Mouse (Mus musculus): Measurements from ENCODE around the gene Cnot6. TPM values are rescaled to one million over a fixed set of nuclear protein-coding genes. Genes with fewer than 3 reads are reported as not detected.

Gene Cnot6
- total and polyA plus RNA-seq, 2 experiments from 2014 or later, result 26.9 to 28.9 TPM

DNA sequence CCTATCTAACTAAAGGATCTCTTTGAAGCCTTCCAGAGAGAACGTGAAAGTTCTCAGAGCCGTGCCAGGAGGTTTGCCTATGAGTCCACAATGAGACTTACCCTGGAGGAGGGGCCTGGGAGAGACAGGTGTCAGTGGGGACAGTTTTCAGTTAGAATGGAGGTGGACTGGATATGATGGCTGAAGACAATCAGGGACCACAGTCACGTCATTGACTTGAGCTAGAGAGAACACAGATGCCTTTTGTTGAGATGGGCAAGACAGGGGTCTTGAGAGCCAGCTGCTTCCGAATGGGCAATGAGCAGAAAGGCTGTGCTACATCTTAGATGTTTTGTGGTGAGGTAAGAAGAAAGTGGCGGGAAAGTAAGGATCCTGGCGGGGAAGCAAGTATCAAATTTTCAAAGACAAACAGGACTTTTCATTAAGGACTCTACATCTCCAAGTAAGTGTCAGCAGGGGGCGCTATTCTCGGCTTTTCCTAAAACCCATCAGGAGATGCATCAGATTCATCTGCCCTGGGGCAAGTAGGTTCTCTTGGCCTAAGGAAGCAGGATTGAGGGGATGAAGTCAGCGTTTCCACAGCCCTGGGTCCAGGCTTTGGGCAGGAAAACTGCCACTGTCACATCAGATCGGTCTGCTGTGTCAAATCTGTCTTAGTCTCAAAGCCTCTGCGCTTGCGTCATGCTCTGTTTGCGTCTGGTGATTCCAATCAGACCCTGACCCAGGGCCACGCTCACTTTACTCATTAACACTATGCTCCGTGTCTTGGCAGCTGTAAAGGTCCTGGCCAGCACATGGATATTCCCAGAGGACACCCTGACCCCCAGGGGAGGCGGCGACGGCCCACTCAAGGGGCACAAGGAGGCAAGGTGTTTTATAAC lies 62.2 kb downstream of the Cnot6 start:
- ATAC-seq (ENCODE audit: low FRiP score) (no peak), DNase-seq (ENCODE audit: low spot score) (peak; percentile 63)
- Histone ChIP-seq H3K4me1 (ENCODE audit: insufficient read depth, low read length) (no peaks in the 10 kb centered on the region), H3K9ac (replicated peaks; ENCODE audit: low read length, poor library complexity, severe bottlenecking) (no peak overlapping the region), H3K27me3 (ENCODE audit: insufficient read depth, low read length) (no peaks in the 10 kb centered on the region), H3K4me3 (ENCODE audit: low read depth, low read length) (no peak overlapping the region), H3K9me3 (ENCODE audit: low read length) (no peaks in the 10 kb centered on the region), H3K27ac (ENCODE audit: low read depth, low read length) (no peak overlapping the region), H3K4me2 (ENCODE audit: low read depth, low read length, poor library complexity, severe bottlenecking) (no peak overlapping the region), H3K36me3 (ENCODE audit: insufficient read depth, low read length) (no peaks in the 10 kb centered on the region)
- WGBS, result 67% methylated on average over 18 of the region's 18 CpGs
- TF ChIP-seq CTCF (IDR thresholded peaks at IDR 0.05), result peak; percentile 60

DNA sequence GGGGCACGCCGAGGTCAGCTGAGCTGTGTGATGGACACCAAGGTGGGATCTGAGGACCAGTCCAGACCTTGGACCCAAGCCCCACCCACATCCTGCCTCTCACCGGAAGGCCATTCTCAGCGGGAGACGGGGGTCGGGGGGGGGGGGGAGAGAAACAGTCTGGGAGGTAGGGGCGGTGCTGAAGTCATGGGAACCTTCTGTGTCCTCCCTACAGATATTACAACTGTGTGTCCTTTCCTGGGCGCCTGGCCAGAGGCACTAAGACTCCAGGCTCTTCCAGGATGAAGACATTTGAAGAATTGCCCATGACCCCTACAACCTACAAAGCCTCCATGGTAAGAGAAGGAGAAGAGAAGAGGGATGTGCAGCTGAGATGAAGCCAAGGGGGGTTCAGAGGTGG lies 66.8 kb downstream of the Cnot6 start:
- ATAC-seq (ENCODE audit: low FRiP score), result no peak
- no peak overlapping the region for H3K9ac ChIP-seq (replicated peaks; ENCODE audit: low read length, poor library complexity, severe bottlenecking)

DNA sequence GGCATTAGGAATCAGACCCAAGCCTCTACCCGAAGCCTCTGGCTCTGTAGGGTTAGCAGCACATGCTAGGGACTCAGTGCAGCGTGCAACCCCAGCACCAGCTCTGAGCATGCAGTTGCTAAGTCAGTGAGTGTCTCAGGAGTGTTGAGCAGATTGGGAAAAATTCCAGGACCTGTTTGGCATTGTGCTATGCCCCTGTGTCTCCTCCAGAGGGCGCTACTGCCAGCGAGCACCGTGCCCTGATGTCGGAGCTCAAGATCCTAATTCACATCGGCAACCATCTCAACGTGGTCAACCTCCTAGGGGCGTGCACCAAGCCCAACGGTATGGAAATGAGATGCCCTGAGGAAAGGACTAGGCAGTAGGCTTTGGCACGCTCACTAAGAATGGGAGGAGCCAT lies 76.1 kb downstream of the Cnot6 start:
- no peak overlapping the region for H3K4me3 ChIP-seq (ENCODE audit: low read depth, low read length)
- peak; percentile 21 for DNase-seq (ENCODE audit: low spot score)
- ATAC-seq (ENCODE audit: low FRiP score), result no peak

More for the DNA sequence above, 66.8 kb downstream of the Cnot6 start:
- Histone ChIP-seq H3K9me3 (ENCODE audit: low read length) (no peaks in the 10 kb centered on the region), H3K27me3 (ENCODE audit: insufficient read depth, low read length) (no peaks in the 10 kb centered on the region), H3K27ac (ENCODE audit: low read depth, low read length) (no peak overlapping the region), H3K4me3 (ENCODE audit: low read depth, low read length) (no peak overlapping the region), H3K4me2 (ENCODE audit: low read depth, low read length, poor library complexity, severe bottlenecking) (no peak overlapping the region), H3K4me1 (ENCODE audit: insufficient read depth, low read length) (no peaks in the 10 kb centered on the region), H3K36me3 (ENCODE audit: insufficient read depth, low read length) (no peaks in the 10 kb centered on the region)
- DNase-seq (ENCODE audit: low spot score), result no peak
- no peak for TF ChIP-seq CTCF (IDR thresholded peaks at IDR 0.05)
- WGBS, result 64% methylated on average over 8 of the region's 8 CpGs

DNA sequence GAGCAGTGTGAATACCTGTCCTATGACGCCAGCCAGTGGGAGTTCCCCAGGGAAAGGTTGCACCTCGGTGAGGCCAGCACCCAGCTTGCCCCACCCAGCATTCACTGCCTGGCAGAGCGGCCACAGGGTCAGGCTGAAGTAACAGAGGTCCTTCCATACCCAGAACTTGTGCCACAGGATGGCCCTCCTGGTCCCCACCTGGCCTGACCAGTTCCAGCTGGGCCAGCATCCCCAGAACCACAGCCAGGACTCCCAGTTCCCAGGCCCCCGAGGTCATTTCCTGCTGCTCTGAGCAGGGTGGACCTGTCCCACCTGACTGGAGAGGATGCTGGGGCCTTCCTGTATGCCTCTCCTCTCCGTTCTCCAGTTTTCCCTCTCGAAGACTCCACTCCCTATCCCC lies 76.9 kb downstream of the Cnot6 start:
- WGBS, result 75% methylated on average over 6 of the region's 6 CpGs
- Histone ChIP-seq H3K9me3 (ENCODE audit: low read length) (no peaks in the 10 kb centered on the region), H3K27ac (ENCODE audit: low read depth, low read length) (no peak overlapping the region), H3K4me1 (ENCODE audit: insufficient read depth, low read length) (0 out of 2 replicates have a peak, but pooled peaks cover 4% of the 10 kb centered on the region), H3K27me3 (ENCODE audit: insufficient read depth, low read length) (peaks cover 30% of the 10 kb centered on the region; the same call in 1 of the 2 replicates), H3K9ac (replicated peaks; ENCODE audit: low read length, poor library complexity, severe bottlenecking) (no peak overlapping the region), H3K4me3 (ENCODE audit: low read depth, low read length) (no peak overlapping the region), H3K36me3 (ENCODE audit: insufficient read depth, low read length) (no peaks in the 10 kb centered on the region), H3K4me2 (ENCODE audit: low read depth, low read length, poor library complexity, severe bottlenecking) (no peak overlapping the region)
- ATAC-seq (ENCODE audit: low FRiP score) (no peak), DNase-seq (ENCODE audit: low spot score) (no peak)
- TF ChIP-seq CTCF (IDR thresholded peaks at IDR 0.05), result no peak

More for the DNA sequence above, 76.1 kb downstream of the Cnot6 start:
- WGBS, result 5% methylated on average over 11 of the region's 11 CpGs
- H3K4me2 ChIP-seq (ENCODE audit: low read depth, low read length, poor library complexity, severe bottlenecking), result 0 out of 2 replicates have a peak overlapping the region, but pooled peaks have one; percentile 7
- H3K27ac ChIP-seq (ENCODE audit: low read depth, low read length), result no peak overlapping the region
- H3K9me3 ChIP-seq (ENCODE audit: low read length), result no peaks in the 10 kb centered on the region
- H3K36me3 ChIP-seq (ENCODE audit: insufficient read depth, low read length), result no peaks in the 10 kb centered on the region
- H3K9ac ChIP-seq (replicated peaks; ENCODE audit: low read length, poor library complexity, severe bottlenecking), result no peak overlapping the region
- H3K27me3 ChIP-seq (ENCODE audit: insufficient read depth, low read length), result peaks cover 30% of the 10 kb centered on the region; the same call in 1 of the 2 replicates
- peak; percentile 72 for TF ChIP-seq CTCF (IDR thresholded peaks at IDR 0.05)
- H3K4me1 ChIP-seq (ENCODE audit: insufficient read depth, low read length), result 0 out of 2 replicates have a peak, but pooled peaks cover 4% of the 10 kb centered on the region

DNA sequence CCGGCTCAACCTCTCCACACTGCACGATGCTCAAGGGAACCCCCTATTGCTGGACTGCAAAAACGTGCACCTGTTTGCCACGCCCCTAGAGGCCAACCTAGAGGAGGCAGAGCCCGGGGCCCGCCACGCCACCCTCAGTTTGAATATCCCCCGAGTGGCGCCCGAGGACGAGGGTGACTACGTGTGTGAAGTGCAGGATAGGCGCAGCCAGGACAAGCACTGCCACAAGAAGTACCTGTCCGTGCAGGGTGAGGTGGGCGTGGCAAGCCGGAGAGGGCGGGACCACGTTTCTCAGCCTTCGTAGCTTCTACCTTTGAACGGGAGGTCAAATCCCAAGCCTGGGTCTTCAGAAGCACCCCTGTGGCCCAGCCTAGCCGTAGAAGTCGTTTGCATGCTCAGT lies 78.4 kb downstream of the Cnot6 start:
- DNase-seq (ENCODE audit: low spot score), result no peak
- 0 out of 2 replicates have a peak, but pooled peaks have one; percentile 14 for ATAC-seq (ENCODE audit: low FRiP score)
- Histone ChIP-seq H3K4me3 (ENCODE audit: low read depth, low read length) (peak overlapping the region; percentile 34), H3K9me3 (ENCODE audit: low read length) (no peaks in the 10 kb centered on the region), H3K27ac (ENCODE audit: low read depth, low read length) (no peak overlapping the region), H3K36me3 (ENCODE audit: insufficient read depth, low read length) (no peaks in the 10 kb centered on the region), H3K9ac (replicated peaks; ENCODE audit: low read length, poor library complexity, severe bottlenecking) (peak overlapping the region; percentile 39; the same call in 1 of the 2 replicates), H3K27me3 (ENCODE audit: insufficient read depth, low read length) (peaks cover 30% of the 10 kb centered on the region; the same call in 1 of the 2 replicates), H3K4me2 (ENCODE audit: low read depth, low read length, poor library complexity, severe bottlenecking) (peak overlapping the region; percentile 54), H3K4me1 (ENCODE audit: insufficient read depth, low read length) (0 out of 2 replicates have a peak, but pooled peaks cover 4% of the 10 kb centered on the region)
- WGBS, result 9% methylated on average over 22 of the region's 22 CpGs
- peak; percentile 45 for TF ChIP-seq CTCF (IDR thresholded peaks at IDR 0.05)

DNA sequence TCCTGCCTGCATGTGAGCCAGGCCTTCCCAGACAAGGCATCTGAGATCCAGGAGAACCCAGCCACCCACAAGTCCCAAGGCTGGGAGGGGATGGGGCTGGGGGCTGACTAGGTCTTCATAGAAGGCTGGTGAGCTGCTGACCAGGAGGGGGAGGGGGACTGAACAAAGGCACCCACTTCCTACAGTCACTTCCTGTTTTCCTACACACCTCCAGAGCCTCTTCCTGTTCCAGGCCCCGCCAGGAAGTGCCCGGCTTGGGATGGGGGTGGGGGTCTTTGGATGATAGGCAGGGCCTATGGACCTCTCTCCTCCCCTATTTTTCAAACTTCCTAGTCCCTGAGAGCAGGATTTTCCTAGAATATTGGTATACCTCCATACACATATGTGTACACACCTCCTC lies 80.3 kb downstream of the Cnot6 start:
- no peak for DNase-seq (ENCODE audit: low spot score)
- H3K9me3 ChIP-seq (ENCODE audit: low read length), result no peaks in the 10 kb centered on the region
- 80% methylated on average over 2 of the region's 2 CpGs for WGBS

More for the DNA sequence above, 80.3 kb downstream of the Cnot6 start:
- Histone ChIP-seq H3K4me1 (ENCODE audit: insufficient read depth, low read length) (0 out of 2 replicates have a peak, but pooled peaks cover 4% of the 10 kb centered on the region), H3K4me3 (ENCODE audit: low read depth, low read length) (no peak overlapping the region), H3K9ac (replicated peaks; ENCODE audit: low read length, poor library complexity, severe bottlenecking) (no peak overlapping the region), H3K27me3 (ENCODE audit: insufficient read depth, low read length) (peaks cover 27% of the 10 kb centered on the region; the same call in 1 of the 2 replicates), H3K4me2 (ENCODE audit: low read depth, low read length, poor library complexity, severe bottlenecking) (no peak overlapping the region), H3K36me3 (ENCODE audit: insufficient read depth, low read length) (no peaks in the 10 kb centered on the region), H3K27ac (ENCODE audit: low read depth, low read length) (no peak overlapping the region)
- ATAC-seq (ENCODE audit: low FRiP score), result no peak
- no peak for TF ChIP-seq CTCF (IDR thresholded peaks at IDR 0.05)

All from midbrain, postnatal 0 days (tissue).